Mouse (Mus musculus) urinary bladder, postnatal 10 days (tissue): ENCODE data around the gene Tekt5.

Experiments used
- DNase-seq: peaks from one replicate; pipeline ENCODE4 v3.0.0; 2022; ENCODE audit warnings: low spot score

The Tekt5 gene

DNA sequence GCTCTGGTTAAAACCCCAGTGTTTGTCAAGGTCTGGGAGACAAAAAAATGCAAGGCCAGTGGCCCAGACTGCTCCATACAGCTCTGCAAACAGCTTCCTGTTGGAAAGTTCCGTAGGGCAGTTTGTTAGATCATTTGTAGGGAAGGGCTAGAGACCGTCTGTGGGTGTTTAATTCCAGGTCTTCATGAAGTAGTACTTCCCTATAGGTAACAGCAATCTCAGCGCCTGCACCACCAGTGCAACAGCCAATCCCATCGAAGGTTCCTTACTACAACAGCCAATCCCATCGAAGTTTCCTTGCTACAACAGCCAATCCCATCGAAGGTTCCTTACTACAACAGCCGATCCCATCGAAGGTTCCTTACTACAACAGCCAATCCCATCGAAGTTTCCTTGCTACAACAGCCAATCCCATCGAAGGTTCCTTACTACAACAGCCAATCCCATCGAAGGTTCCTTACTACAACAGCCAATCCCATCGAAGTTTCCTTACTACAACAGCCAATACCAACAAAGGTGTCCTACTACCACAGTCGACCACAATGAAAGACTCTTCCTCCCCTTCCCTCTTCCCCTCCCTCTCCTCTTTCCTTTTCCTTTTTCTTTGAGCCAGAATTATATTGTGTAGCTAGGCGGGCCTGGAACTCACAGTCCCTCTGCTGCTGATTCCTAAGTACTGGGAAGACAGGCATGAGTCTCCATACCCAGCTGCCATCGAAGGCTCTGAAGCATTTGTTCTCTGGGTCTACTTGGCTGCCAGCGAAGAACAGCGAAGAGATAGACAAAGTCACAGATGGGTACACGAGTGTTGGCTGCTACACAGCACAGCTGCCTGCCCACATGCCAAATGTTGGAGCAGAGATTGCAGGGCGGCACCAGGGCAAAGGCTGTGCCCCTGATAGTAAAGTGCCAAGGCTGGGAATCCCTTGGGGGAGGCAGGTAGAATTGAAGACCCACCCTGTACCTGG, 58.6 kb downstream of the Tekt5 start:
- no peak for DNase-seq

DNA sequence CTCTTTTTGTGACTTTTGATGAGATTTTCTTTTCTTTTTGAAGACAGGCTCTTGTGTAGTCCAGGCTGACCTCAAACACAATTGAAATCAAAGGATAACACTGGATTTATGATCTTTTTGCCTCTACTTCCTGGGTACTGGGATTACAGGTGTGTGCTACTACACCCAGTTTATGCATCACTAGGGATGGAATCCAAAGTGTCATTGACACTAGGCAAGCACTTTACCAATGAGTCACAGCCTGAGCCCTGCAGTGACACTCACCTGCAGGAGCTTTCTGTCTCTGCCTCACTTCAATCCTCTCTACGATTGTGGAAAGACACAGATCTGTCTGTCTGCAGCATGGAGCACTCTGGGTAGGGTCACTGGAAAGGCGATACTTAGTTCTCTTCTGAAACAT, 59.3 kb downstream of the Tekt5 start:
- no peak for DNase-seq

DNA sequence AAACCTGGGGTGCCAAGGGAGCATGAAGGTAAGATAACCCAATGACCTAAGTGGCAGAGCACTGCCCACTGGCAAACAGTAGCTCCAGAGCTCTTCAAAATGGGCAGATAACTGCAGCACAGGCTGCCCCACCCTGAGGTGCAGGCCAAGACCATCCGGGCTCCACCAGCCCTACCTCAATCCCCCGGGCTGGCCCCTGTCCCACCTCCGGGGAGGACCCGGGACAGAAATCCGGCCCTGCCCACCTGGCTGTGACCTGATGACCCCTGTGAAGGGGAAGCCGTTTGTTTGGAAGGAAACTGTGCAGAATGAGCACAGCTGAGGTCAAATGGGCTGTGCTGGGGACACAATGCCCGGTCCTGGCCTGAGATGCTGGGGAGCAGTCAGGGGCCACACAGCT, 62.6 kb downstream of the Tekt5 start:
- DNase-seq, result no peak

DNA sequence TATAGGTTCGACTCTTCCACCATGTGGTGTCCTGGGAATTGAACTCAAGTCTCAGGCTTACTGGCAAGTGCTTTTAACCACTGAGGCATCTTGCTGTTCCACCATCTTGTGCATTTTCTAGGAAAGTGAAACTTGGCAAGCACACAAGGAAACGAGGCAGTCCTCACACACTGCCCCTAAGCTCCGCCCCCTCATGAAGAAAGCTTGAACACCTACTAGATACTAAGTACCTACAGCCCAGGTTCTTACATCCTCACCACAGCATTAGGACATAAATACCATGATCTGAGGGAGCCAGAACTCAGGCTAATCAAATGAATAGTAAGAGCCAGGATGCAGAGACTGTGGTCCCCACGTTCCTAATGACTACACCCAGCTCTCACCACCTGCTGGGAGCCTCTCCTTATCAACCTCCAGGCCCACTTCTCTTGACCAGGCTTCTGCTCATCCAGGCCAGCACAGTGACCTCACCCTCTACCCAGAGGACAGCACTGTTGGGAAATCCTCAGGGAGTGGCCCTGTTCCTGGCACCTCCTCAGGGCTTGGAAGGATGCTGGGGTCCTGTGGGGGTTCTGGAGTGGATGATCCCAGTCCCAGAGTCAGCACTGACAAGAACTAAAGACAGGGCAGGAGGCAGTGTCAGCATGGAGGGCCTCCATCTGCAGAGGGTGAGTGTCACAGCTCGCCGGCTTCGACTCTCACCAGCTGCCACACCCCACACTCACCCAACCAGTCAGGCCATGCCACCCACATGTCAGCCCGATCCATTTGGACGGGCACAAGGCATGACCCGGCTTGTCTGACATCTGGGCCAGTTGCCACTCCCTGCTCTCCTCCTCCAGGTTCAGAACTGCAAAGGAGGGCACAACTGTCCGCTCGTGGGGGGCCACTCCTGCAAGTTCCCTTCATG, 64.4 kb downstream of the Tekt5 start:
- no peak for DNase-seq

DNA sequence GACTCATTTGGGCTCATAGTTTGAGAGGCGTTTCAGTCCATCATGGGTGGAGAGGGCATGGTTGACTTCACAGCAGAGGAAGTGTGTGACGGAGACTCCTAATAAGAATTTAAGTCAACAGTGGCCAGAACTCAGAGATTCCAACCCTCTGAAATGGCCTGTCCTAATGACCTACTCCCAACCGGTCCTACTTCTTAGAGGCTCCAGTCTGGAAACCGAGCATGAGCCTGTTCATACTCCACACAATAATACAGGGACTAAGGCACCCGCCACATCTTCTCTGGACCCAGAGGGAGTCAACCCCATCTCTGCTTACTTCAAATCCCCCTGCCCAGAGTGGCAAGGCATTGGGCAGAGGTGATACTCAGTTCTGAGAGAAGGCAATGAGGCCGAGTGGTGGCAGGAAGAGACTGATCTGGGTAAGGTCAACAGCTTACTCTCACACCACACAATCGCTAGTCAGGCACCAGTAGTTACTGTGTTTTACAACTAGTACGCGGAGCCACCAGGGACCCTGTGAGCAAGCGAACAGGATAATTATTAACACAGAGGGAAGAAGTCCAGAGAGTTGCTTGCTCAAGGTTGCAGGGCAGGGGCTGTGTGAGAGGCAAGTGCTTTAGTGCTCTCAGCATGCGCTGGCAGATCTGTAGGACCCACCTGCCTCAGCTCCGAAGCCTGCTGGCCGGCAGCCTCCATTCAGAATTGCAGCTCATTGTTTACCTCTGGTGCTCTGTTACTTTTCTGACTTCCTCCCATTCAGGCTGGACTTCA, 67.5 kb downstream of the Tekt5 start:
- DNase-seq, result no peak

DNA sequence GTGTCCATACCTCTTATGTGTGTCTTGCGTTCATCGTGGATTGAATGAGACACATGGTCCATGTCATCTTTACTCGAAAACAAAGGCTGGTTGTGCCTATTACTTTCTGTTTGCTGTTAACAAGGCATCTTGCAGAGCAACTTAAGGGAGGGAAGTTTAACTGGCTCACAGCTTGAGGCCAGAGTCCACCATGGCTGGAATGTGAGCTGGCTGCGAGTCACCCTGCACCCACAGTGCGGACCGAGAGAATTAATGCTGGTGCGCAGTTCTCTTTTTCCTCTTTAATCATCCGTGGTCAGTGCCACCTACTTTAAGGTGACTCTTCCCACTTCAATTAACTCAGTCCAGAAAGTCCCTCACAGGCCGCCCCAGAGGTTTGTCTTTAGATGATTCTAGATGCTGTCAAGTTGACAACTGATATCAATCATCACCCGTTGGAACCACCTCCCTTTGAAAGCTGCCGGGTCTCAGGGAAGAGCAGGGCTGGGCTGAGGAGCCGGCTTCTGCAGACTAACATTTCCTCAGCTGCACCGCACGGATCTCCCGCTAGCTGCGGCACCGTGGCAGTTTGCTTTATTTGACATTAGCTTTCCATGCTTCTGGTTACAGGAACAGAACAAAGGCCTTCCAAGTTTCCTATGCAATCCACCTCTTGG, 75.2 kb downstream of the Tekt5 start:
- no peak for DNase-seq

DNA sequence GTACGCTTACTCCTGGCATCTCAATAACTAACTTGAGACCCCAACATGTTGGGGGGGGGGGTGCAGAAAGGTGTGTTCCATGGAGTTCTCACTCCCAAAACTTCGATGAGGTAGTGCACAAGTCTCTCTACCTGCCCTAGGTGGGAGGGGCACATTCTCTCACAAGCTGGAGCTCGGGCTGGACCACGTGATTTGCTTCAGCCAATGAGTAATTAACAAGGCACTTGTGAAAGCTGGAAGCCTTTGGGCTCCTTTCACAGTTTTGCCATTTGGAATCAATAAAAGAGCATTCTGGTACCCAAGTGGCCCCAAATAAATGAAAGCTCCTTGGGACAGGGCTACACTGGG, 78.1 kb downstream of the Tekt5 start:
- DNase-seq, result no peak

DNA sequence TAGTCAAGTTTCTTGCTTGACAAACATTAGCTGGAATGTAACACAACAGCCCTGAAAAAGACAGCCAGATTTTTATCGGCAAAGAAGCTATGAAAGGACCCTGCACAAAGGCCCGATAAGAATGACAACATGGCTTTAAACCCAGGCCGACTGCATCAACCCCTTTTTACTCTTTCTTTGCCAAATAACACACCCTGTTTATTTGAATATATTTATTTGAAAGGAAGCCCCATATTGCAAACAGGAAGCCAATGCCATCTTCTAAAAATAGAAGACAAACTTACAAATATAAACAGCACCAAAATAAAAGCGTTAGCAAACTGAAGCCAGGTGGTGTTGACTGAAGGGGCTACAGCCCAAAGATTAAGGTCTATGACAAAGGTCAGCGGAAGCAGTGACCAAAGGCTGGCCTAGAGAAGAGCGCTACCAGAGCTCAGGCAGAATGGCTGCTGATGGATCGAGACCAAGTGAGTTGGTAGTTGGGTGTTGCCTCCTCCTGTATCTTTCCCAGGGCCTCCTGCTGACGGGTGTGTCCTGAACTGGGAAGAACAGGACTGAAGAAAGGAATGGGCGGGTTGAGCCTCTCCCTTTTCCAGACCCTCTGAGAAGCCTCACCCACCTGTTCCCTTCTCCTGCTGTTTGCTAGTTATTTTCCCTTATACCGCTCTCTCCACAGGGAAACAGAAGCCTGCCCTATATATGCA, 78.6 kb downstream of the Tekt5 start:
- DNase-seq, result no peak

DNA sequence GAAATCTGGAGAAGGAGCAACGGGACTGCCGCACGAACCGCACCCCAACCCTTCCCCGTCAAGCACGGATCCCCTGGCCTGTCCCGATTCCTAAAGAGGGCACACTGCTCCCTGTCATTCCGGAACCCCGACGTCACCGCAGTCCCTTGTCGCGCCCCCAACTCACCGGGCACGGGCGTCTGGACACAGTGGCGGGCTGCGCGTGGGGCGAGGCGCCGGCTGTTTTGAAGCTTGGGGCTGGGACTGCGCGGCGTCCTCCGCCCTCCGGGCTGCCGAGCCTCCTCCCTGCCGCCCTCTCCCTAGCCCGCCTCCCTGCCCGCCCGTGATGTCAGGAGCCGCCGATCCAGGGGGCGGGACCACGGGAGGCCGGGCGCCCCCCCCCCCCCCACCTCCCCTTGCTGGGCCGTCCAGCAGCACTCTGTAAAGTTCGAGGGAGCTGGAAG, 81.6 kb downstream of the Tekt5 start, which contains the start of gene Emp2:
Emp2 (minus strand) TSS at position 323 of the 443 bp plus-strand sequence.
- peak; percentile 35 for DNase-seq

DNA sequence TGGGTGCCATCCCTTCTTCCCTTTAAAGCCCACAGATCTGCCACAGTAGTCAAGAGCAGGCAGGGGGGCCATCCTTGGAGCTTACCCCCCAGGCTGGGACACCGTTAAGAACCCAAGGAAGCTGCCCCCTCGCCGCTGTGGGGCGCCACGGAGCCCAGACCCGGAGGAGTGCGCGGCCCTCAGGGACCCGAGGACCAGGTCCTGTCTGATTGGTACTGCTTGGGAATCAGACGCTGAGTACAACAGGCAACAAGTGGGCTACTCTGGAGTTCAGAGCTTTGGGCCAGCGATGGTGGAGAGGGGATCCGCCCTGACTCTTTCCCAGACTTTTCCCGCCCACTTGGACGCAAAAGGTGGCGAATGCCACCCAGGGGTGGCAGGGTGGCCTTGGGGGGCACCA, 82.1 kb downstream of the Tekt5 start:
- DNase-seq, result no peak

DNA sequence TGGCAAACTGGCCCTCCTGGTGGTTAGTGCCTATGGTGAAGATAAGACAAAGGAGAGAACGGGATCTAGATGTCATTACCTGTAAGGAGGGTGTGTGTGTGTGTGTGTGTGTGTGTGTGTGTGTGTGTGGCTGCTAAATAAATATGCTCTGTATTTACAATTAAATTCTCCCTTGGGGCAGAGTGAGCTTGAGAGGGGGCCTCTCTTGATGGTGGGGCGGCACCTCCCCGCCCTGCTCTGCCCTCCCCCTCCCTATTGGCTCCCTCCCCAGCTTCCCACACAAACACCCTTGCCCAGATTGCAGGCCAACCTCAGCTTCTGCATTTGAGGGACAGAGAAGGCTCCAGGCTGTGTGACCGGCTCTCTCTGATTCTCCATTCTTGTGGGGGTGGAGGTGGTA, 83.3 kb downstream of the Tekt5 start:
- DNase-seq, result no peak

DNA sequence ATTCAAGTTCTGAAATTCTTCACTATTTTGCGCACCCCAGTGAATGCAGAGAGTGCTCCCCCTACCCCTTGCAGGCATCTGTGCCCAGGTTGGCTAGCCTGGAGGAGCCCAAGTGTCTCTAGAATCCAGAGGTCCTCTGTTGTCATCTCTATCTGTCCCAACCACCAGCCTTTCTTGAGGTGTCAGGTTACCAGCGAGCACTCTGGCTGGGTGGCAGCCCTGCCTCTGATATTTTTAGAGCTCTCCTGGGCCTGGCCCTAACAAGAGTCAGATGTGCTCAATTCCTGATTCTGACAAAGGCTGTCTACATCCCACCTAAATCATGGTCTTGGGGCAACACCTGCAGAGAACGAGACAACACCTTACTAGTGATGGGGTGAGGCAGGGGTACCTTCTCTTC, 84.2 kb downstream of the Tekt5 start:
- DNase-seq, result no peak

DNA sequence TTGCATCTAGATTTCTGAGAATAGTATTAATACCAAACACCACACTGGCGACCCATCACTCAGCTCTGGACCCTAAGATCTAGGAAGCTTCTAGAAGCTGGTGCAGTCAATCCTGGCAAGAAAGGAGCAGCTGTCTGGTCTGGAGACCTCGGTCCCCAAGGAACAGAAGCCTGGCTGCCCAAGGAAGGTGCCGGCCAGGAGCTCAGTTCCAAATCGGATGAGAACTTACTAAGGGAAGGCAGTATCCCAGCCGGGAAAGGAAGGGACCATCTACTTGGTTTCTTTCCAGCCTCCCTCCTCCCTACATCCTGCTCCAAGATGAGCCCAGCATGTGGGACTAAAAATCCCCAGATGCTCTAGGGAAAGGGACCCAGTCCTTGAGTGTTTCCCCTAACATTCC, 84.8 kb downstream of the Tekt5 start:
- DNase-seq, result no peak
